Mouse (Mus musculus) hindbrain, postnatal 0 days (tissue): ENCODE measurements around the gene Gm5862. TPM values are rescaled to one million over a fixed set of nuclear protein-coding genes. Genes with fewer than 3 reads are reported as not detected.
"Not testable (repeated sequence)": the region's sequence is repeated elsewhere in the genome, so short reads cannot be mapped to it uniquely, and the experiment has no call there.

Experiments
- ATAC-seq: fragments of 200-750 bp; cut with Nextera tagmentation; 2 replicates; pipeline ENCODE4 v1.8.0; 2017; ENCODE audit warnings: mild to moderate bottlenecking, moderate TSS enrichment, moderate library complexity
- DNase-seq: peaks from one replicate; pipeline ENCODE4 v3.0.0-alpha.2; 2015; ENCODE audit warnings: low spot score
- H3K27ac ChIP-seq: fragments of 300-500 bp; sonication (generic); 2 replicates; pipeline ENCODE4 v1.5.1; 2014; ENCODE audit warnings: mild to moderate bottlenecking
- H3K27me3 ChIP-seq: fragments of 300-500 bp; sonication (generic); 2 replicates; pipeline ENCODE4 v1.6.1; 2014; ENCODE audit warnings: low read length, mixed read lengths; ENCODE audit not compliant: insufficient read depth
- H3K36me3 ChIP-seq: fragments of 300-500 bp; sonication (generic); 2 replicates; pipeline ENCODE4 v1.6.1; 2014; ENCODE audit warnings: low read length, mixed read lengths; ENCODE audit not compliant: insufficient read depth
- H3K4me1 ChIP-seq: fragments of 300-500 bp; sonication (generic); 2 replicates; pipeline ENCODE4 v1.6.1; 2014; ENCODE audit warnings: antibody characterized with exemption, low read length, mixed read lengths; ENCODE audit not compliant: insufficient read depth
- H3K4me2 ChIP-seq: fragments of 300-500 bp; sonication (generic); 2 replicates; pipeline ENCODE4 v1.6.1; 2014; ENCODE audit warnings: low read depth, mild to moderate bottlenecking, low read length, moderate library complexity, mixed read lengths
- H3K4me3 ChIP-seq: fragments of 300-500 bp; sonication (generic); 2 replicates; pipeline ENCODE4 v1.5.1; 2014; ENCODE audit warnings: low read length
- H3K9ac ChIP-seq: fragments of 300-500 bp; sonication (generic); replicated peaks from 2 replicates; pipeline ENCODE4 v1.6.1; 2014; ENCODE audit warnings: mild to moderate bottlenecking, low read length, moderate library complexity, mixed read lengths
- H3K9me3 ChIP-seq: fragments of 300-500 bp; sonication (generic); 2 replicates; pipeline ENCODE4 v1.6.1; 2016; ENCODE audit warnings: low read length, mixed read lengths
- CTCF ChIP-seq: IDR thresholded peaks from 2 replicates; pipeline ENCODE4 v1.5.1; 2016; ENCODE audit warnings: antibody characterized with exemption, control low read depth, low read depth
- WGBS: fragments of 180-500 bp; shearing (Covaris S2); extraction: QIAGEN DNeasy Blood & Tissue Kit; methylation state at CpG from one replicate; pipeline ENCODE4 v1.1.7; 2014; 5-methylcytosine and 5-hydroxymethylcytosine counted together
- polyA plus RNA-seq: library from polyadenylated mRNA; unstranded; fragments of >200 nt; fragmentation: Nextera tagmentation; extraction: Ambion mirVana; gene quantifications from 2 replicates; pipeline ENCODE4 v1.2.1, GENCODE M21; 2015
- total RNA-seq: library from RNA; depleted of rRNA; stranded (reverse); fragments of >200 nt; gene quantifications from 2 replicates; pipeline ENCODE4 v1.2.3, GENCODE M21; 2014; rRNA removed

Gene Gm5862
- total RNA-seq, result not detected in 2 replicates
- not detected in 2 replicates for polyA plus RNA-seq

DNA sequence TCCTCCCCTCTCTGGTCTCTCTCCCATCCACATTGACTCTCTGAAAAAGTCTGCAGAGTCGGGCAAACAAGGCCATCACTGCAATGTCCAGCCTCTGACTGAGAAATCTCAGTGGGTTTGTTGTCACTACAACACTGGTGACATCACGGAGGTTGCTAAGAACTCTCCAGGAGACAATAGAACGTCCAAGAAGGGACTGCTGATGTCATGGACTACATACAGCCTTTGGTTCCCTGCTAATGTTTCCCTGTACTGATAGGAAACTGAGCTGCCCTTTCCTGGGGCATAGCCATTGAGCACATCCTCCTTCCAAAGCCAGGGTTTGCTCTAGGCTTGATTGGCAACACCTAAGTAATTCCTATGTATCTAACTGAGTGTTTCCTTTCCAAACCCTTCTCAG, at the start of gene Gm5862:
Gm5862 (minus strand) TSS at position 101 of the 400 bp plus-strand sequence.
- WGBS, result no CpG with 5 or more reads among the region's 3 CpGs
- H3K9me3 ChIP-seq, H3K27me3 ChIP-seq, H3K9ac ChIP-seq, H3K27ac ChIP-seq, H3K4me3 ChIP-seq, ATAC-seq, DNase-seq, H3K36me3 ChIP-seq, H3K4me2 ChIP-seq, H3K4me1 ChIP-seq: not testable (repeated sequence)

DNA sequence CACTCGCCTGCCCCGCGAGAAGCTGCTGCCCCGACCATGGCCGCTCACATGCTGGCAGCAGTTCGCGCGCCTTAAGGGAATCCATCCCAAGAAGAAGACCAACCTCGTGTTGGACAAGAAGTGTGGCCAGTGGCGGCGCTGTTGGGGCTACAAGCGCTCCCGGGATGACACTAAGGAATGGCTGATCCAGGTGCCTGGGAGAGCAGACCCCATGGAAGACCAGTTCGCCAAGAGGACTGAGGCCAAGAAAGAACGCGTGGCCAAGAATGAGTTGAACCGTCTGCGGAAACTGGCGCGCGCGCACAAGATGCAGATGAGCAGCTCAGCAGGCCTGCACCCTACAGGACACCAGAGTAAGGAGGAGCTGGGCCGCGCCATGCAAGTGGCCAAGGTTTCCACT, 48.0 kb upstream of the Gm5862 start:
- Histone ChIP-seq H3K27ac (no peak overlapping the region), H3K4me2 (no peak overlapping the region), H3K9ac (no peak overlapping the region), H3K9me3 (peaks cover 3% of the 10 kb centered on the region; the same call in 1 of the 2 replicates), H3K36me3 (no peaks in the 10 kb centered on the region), H3K4me1 (no peaks in the 10 kb centered on the region), H3K4me3 (no peak overlapping the region), H3K27me3 (no peaks in the 10 kb centered on the region)
- no peak for DNase-seq
- ATAC-seq, result no peak
- WGBS, result 93% methylated on average over 24 of the region's 24 CpGs
- no peak for TF ChIP-seq CTCF

DNA sequence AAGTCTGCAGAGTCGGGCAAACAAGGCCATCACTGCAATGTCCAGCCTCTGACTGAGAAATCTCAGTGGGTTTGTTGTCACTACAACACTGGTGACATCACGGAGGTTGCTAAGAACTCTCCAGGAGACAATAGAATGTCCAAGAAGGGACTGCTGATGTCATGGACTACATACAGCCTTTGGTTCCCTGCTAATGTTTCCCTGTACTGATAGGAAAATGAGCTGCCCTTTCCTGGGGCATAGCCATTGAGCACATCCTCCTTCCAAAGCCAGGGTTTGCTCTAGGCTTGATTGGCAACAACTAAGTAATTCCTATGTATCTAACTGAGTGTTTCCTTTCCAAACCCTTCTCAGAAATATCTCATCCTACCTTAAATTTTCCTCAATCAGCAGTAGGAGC, 35.8 kb upstream of the Gm5862 start, which contains the start of gene Gm7347:
Gm7347 (minus strand) TSS at position 101 of the 400 bp plus-strand sequence.
- WGBS, result no CpG with 5 or more reads among the region's 2 CpGs
- not testable (repeated sequence) for ATAC-seq, H3K27me3 ChIP-seq, H3K27ac ChIP-seq, H3K4me3 ChIP-seq, H3K4me1 ChIP-seq, DNase-seq, H3K36me3 ChIP-seq, H3K9ac ChIP-seq, H3K4me2 ChIP-seq, H3K9me3 ChIP-seq

DNA sequence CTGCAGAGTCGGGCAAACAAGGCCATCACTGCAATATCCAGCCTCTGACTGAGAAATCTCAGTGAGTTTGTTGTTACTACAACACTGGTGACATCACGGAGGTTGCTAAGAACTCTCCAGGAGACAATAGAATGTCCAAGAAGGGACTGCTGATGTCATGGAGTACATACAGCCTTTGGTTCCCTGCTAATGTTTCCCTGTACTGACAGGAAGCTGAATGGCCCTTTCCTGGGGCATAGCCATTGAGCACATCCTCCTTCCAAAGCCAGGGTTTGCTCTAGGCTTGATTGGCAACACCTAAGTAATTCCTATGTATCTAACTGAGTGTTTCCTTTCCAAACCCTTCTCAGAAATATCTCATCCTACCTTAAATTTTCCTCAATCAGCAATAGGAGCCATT, 16.7 kb upstream of the Gm5862 start, which contains the start of gene Speer4a:
Speer4a (minus strand) TSS at position 101 of the 400 bp plus-strand sequence.
- not testable (repeated sequence) for H3K4me3 ChIP-seq, H3K4me1 ChIP-seq, DNase-seq, H3K36me3 ChIP-seq, H3K9me3 ChIP-seq, H3K27ac ChIP-seq, ATAC-seq, H3K27me3 ChIP-seq, H3K4me2 ChIP-seq, H3K9ac ChIP-seq
- WGBS, result 77% methylated on average over 2 of the region's 2 CpGs

DNA sequence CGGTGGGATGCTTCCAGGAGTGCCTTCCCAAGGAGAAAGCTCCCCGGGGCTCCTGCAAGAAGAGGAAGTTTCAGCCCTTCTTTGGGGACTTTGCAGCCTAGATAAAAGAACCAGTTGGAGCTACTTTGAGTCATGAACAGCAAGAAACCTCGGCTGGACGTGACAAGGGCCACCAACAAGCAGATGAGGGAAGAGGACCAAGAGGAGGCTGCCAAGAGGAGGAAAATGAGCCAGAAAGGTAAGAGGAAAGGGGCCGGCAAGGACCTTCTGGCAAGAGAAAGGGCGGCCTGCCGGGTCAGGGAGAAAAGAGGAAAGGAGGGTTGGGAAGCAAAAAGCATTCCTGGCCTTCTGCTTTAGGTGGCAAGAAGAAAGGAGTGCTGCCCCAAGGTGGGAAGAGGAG, 15.0 kb downstream of the Gm5862 start:
- peak; percentile 32 for ATAC-seq
- not testable (repeated sequence) for H3K27me3 ChIP-seq, H3K36me3 ChIP-seq, DNase-seq, H3K4me1 ChIP-seq, H3K9me3 ChIP-seq, H3K27ac ChIP-seq, H3K9ac ChIP-seq
- Histone ChIP-seq H3K4me2 (peak overlapping the region; percentile 60; the same call in 1 of the 2 replicates), H3K4me3 (peak overlapping the region; percentile 38; the same call in 1 of the 2 replicates)
- 65% methylated on average over 6 of the region's 7 CpGs for WGBS

DNA sequence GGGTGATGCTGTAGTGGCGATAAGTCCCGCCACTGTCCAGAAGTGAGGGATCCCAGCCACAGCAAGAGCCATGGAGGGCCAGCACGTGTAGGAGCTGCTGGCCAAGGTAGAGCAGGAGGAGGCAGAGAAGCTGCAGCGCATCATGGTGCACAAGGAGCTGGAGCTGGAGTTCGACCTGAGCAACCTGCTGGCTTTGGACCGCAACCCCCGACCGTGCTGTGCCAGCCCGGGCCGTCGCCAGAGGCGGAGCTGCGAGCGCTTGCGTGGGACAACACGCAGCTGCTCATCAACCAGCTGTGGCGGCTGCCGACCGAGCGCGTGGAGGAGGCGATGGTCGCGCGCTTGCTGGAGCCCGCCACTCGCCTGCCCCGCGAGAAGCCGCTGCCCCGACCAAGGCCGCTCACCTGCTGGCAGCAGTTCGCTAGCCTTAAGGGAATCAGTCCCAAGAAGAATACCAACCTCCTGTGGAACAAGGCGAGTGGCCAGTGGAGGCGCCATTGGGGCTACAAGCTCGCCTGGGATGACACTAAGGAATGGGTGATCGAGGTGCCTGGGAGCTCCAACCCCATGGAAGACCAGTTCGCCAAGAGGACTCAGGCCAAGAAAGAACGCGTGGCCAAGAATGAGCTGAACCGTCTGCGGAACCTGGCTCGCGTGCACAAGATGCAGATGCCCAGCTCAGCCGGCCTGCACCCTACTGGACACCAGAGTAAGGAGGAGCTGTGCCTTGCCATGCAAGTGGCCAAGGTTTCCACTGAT, 15.6 kb downstream of the Gm5862 start:
- H3K27ac ChIP-seq, H3K36me3 ChIP-seq, H3K4me1 ChIP-seq, H3K9me3 ChIP-seq, H3K27me3 ChIP-seq: not testable (repeated sequence)
- Histone ChIP-seq H3K4me2 (peak overlapping the region; percentile 60), H3K4me3 (peak overlapping the region; percentile 38), H3K9ac (peak overlapping the region; percentile 41; the same call in 1 of the 2 replicates)
- WGBS, result 17% methylated on average over 43 of the region's 45 CpGs
- DNase-seq, result peak; percentile 74
- peak; percentile 92 for ATAC-seq
- peak; percentile 36; the same call in 1 of the 2 replicates for TF ChIP-seq CTCF

DNA sequence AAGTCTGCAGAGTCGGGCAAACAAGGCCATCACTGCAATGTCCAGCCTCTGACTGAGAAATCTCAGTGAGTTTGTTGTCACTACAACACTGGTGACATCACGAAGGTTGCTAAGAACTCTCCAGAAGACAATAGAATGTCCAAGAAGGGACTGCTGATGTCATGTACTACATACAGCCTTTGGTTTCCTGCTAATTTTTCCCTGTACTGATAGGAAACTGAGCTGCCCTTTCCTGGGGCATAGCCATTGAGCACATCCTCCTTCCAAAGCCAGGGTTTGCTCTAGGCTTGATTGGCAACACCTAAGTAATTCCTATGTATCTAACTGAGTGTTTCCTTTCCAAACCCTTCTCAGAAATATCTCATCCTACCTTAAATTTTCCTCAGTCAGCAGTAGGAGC, 18.0 kb downstream of the Gm5862 start, which contains the start of gene Gm1979:
Gm1979 (minus strand) TSS at position 101 of the 400 bp plus-strand sequence.
- not testable (repeated sequence) for H3K9me3 ChIP-seq, H3K27me3 ChIP-seq, H3K4me3 ChIP-seq, H3K27ac ChIP-seq, ATAC-seq, H3K4me1 ChIP-seq, H3K36me3 ChIP-seq, DNase-seq, H3K4me2 ChIP-seq, H3K9ac ChIP-seq
- WGBS, result 83% methylated on average over 1 of the region's 2 CpGs

DNA sequence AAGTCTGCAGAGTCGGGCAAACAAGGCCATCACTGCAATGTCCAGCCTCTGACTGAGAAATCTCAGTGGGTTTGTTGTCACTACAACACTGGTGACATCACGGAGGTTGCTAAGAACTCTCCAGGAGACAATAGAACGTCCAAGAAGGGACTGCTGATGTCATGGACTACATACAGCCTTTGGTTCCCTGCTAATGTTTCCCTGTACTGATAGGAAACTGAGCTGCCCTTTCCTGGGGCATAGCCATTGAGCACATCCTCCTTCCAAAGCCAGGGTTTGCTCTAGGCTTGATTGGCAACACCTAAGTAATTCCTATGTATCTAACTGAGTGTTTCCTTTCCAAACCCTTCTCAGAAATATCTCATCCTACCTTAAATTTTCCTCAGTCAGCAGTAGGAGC, 34.2 kb downstream of the Gm5862 start, which contains the start of gene Gm21698:
Gm21698 (minus strand) TSS at position 101 of the 400 bp plus-strand sequence.
- not testable (repeated sequence) for H3K36me3 ChIP-seq, H3K27me3 ChIP-seq, H3K4me1 ChIP-seq, H3K9me3 ChIP-seq, DNase-seq, H3K4me3 ChIP-seq, H3K27ac ChIP-seq, H3K9ac ChIP-seq, H3K4me2 ChIP-seq, ATAC-seq
- WGBS, result no CpG with 5 or more reads among the region's 3 CpGs

DNA sequence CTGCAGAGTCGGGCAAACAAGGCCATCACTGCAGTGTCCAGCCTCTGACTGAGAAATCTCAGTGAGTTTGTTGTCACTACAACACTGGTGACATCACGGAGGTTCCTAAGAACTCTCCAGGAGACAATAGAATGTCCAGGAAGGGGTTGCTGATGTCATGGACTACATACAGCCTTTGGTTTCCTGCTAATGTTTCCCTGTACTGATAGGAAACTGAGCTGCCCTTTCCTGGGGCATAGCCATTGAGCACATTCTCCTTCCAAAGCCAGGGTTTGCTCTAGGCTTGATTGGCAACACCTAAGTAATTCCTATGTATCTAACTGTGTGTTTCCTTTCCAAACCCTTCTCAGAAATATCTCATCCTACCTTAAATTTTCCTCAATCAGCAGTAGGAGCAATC, 50.2 kb downstream of the Gm5862 start, which contains the start of gene Gm21680:
Gm21680 (minus strand) TSS at position 101 of the 400 bp plus-strand sequence.
- not testable (repeated sequence) for H3K4me2 ChIP-seq, H3K9me3 ChIP-seq, H3K9ac ChIP-seq, H3K4me3 ChIP-seq, H3K27me3 ChIP-seq, DNase-seq, H3K36me3 ChIP-seq, H3K27ac ChIP-seq, ATAC-seq, H3K4me1 ChIP-seq
- no CpG with 5 or more reads among the region's 2 CpGs for WGBS
